Mouse (Mus musculus) hindbrain, embryonic 15.5 days (tissue): ENCODE measurements around the gene Sun1. TPM values are rescaled to one million over a fixed set of nuclear protein-coding genes. Genes with fewer than 3 reads are reported as not detected.

Experiments
- ATAC-seq: fragments of 200-750 bp; cut with Nextera tagmentation; 2 replicates; pipeline ENCODE4 v1.8.0; 2017; ENCODE audit warnings: low read depth, moderate number of reproducible peaks, moderate TSS enrichment; ENCODE audit not compliant: low FRiP score
- H3K27ac ChIP-seq: fragments of 300-500 bp; sonication (generic); replicated peaks from 2 replicates; pipeline ENCODE4 v1.5.1; 2015; ENCODE audit warnings: mild to moderate bottlenecking, inconsistent platforms
- H3K27me3 ChIP-seq: fragments of 300-500 bp; sonication (generic); 2 replicates; pipeline ENCODE4 v1.6.1; 2015; ENCODE audit warnings: control low read depth, inconsistent platforms
- H3K36me3 ChIP-seq: fragments of 300-500 bp; sonication (generic); 2 replicates; pipeline ENCODE4 v1.6.1; 2015; ENCODE audit warnings: control low read depth, inconsistent platforms
- H3K4me1 ChIP-seq: fragments of 300-500 bp; sonication (generic); replicated peaks from 2 replicates; pipeline ENCODE4 v1.6.1; 2015; ENCODE audit warnings: control low read depth, inconsistent platforms
- H3K4me2 ChIP-seq: fragments of 300-500 bp; sonication (generic); 2 replicates; pipeline ENCODE4 v1.6.1; 2015; ENCODE audit warnings: moderate library complexity, mild to moderate bottlenecking, inconsistent platforms
- H3K4me3 ChIP-seq: fragments of 300-500 bp; sonication (generic); 2 replicates; pipeline ENCODE4 v1.5.1; 2015; ENCODE audit warnings: mild to moderate bottlenecking, inconsistent platforms
- H3K9ac ChIP-seq: fragments of 300-500 bp; sonication (generic); 2 replicates; pipeline ENCODE4 v1.6.1; 2015; ENCODE audit warnings: inconsistent platforms
- H3K9me3 ChIP-seq: fragments of 300-500 bp; sonication (generic); 2 replicates; pipeline ENCODE4 v1.6.1; 2016; ENCODE audit warnings: control low read depth, inconsistent platforms
- WGBS: fragments of 180-500 bp; shearing (Covaris S2); methylation state at CpG from one replicate; pipeline ENCODE4 v1.1.7; 2015; 5-methylcytosine and 5-hydroxymethylcytosine counted together
- polyA plus RNA-seq: library from polyadenylated mRNA; unstranded; fragments of >200 nt; fragmentation: Nextera tagmentation; extraction: Ambion mirVana; gene quantifications from 2 replicates; pipeline ENCODE4 v1.2.1, GENCODE M21; 2015

Sun1 gene
- polyA plus RNA-seq, 1 experiment from 2014 or later = 45.3 TPM

DNA sequence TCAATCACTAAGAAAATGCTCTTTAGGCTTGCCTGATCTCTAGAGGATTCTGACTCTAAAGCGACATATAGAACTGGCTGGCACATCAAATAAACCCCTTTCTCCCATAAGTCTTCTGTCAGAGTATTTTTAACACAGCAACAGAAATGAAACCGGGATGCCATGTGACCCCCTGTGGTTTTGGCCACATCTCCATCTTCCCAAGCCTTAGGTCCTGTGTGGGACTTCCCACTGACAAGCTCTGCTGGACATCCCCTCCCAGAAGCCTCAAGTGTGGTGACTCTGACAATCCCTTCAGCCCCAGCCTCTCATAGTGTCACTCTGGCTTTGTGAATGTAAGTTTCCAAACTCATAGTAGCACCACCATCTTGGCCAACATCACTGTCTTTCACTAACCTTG, 93.7 kb downstream of the Sun1 start:
- H3K4me1 ChIP-seq = no peaks in the 10 kb centered on the region
- no peak for ATAC-seq

DNA sequence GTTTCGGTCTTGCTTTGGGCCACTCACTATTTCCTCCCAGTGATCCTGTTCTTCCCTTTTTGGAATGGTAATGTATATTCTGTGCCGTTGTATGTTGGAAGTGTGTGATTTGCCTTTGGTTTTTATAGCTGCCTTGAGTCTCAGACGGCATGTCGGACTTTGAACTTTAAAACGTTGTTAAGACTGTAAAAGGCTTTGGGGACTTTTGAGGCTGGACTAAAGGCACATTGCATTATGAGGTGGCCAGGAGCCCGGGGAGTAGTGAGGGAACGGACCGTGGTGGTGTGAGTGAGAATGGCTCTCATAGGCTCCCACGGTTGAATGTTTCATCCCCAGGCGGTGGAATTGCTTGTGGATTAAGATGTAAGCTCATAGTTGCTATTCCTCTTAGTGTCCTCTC, 96.7 kb downstream of the Sun1 start:
- peaks cover 8% of the 10 kb centered on the region; the same call in 1 of the 2 replicates for H3K36me3 ChIP-seq
- H3K4me2 ChIP-seq = no peak overlapping the region
- H3K27me3 ChIP-seq = no peaks in the 10 kb centered on the region
- no peak overlapping the region for H3K27ac ChIP-seq
- H3K9me3 ChIP-seq = no peaks in the 10 kb centered on the region
- H3K4me1 ChIP-seq = no peaks in the 10 kb centered on the region
- H3K4me3 ChIP-seq = no peak overlapping the region
- ATAC-seq = no peak
- WGBS = 93% methylated on average over 10 of the region's 10 CpGs
- H3K9ac ChIP-seq = no peak overlapping the region

More for the DNA sequence above, 93.7 kb downstream of the Sun1 start:
- Histone ChIP-seq H3K27ac (no peak overlapping the region), H3K4me3 (no peak overlapping the region), H3K27me3 (no peaks in the 10 kb centered on the region), H3K4me2 (no peak overlapping the region), H3K9me3 (no peaks in the 10 kb centered on the region), H3K36me3 (peaks cover 12% of the 10 kb centered on the region; the same call in 1 of the 2 replicates), H3K9ac (no peak overlapping the region)
- 85% methylated on average over 2 of the region's 2 CpGs for WGBS

DNA sequence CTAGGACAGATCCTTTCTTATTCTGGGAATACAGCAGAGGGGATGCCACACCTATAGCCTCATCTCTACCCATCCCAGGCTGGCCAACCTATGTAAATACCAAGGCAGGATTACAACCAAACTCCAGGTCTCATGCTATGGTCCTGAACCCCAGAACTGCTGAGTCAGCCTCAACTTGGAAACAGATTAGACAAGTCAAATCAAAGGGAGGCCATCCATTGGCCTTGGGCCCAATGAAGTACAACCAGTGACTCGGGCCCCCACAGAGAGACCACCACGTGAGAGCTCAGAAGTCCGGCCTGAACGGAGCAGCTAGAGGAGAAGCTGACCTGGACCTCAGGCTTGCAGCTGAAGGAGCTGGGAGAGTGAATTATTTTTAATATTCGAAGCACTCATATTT, 97.3 kb downstream of the Sun1 start:
- H3K36me3 ChIP-seq = peaks cover 7% of the 10 kb centered on the region; the same call in 1 of the 2 replicates
- 72% methylated on average over 5 of the region's 5 CpGs for WGBS
- no peak overlapping the region for H3K4me2 ChIP-seq
- no peaks in the 10 kb centered on the region for H3K27me3 ChIP-seq
- ATAC-seq = no peak
- no peak overlapping the region for H3K9ac ChIP-seq
- no peak overlapping the region for H3K27ac ChIP-seq
- H3K4me3 ChIP-seq = no peak overlapping the region
- no peaks in the 10 kb centered on the region for H3K9me3 ChIP-seq
- H3K4me1 ChIP-seq = no peaks in the 10 kb centered on the region

Other genes with a start within 250 kb of the Sun1 start
- gene Pdgfa, start 203.3 kb upstream of the Sun1 start, polyA plus RNA-seq = 23.5 and 24.8 TPM in 2 replicates
- 284 and 294 TPM in 2 replicates for gene Prkar1b, start 50.6 kb upstream of the Sun1 start, polyA plus RNA-seq
- 3.8 and 6.1 TPM in 2 replicates for gene Dnaaf5, start 50.4 kb upstream of the Sun1 start, polyA plus RNA-seq
- 123 and 126 TPM in 2 replicates for gene Get4, start 51.7 kb downstream of the Sun1 start, polyA plus RNA-seq
- 124 and 132 TPM in 2 replicates for gene Adap1, start 125.0 kb downstream of the Sun1 start, polyA plus RNA-seq
- gene Cox19, start 150.8 kb downstream of the Sun1 start, polyA plus RNA-seq = 91.9 and 98.8 TPM in 2 replicates
- not detected in 2 replicates for gene Cyp2w1, start 152.0 kb downstream of the Sun1 start, polyA plus RNA-seq
- gene Gpr146, start 177.1 kb downstream of the Sun1 start, polyA plus RNA-seq = 2.6 and 2.9 TPM in 2 replicates
- gene C130050O18Rik, start 204.6 kb downstream of the Sun1 start, polyA plus RNA-seq = 0.22 and 0.43 TPM in 2 replicates
- gene Gper1, start 222.5 kb downstream of the Sun1 start, polyA plus RNA-seq = 7.6 and 8.6 TPM in 2 replicates